7 mouse cellular contexts compared by ENCODE assay signal in genomic region chr10:79612192-79613135, GRCm38 (mm10). TPM values are rescaled to one million over a fixed set of nuclear protein-coding genes. Genes with fewer than 3 reads are reported as not detected.
DNase-seq lines count a peak whose midpoint lies in the region; ATAC-seq lines count a peak whose summit lies in the region.

No protein-coding gene starts in this region.

- ATAC-seq in liver, embryonic 11.5 days (replicated peaks; ENCODE audit: low FRiP score): no peak
- no peak for ATAC-seq in embryonic facial prominence, embryonic 13.5 days (ENCODE audit: insufficient number of reproducible peaks, insufficient read depth, low FRiP score, low TSS enrichment, low read depth)
- no peak for ATAC-seq in hindbrain, embryonic 15.5 days (ENCODE audit: low FRiP score, low read depth)

- H3K36me3 ChIP-seq in liver, embryonic 11.5 days (ENCODE audit: control insufficient read depth, insufficient read depth, low read length): no peaks in the 10 kb centered on the region
- H3K36me3 ChIP-seq in embryonic facial prominence, embryonic 13.5 days: no peaks in the 10 kb centered on the region
- H3K36me3 ChIP-seq in hindbrain, embryonic 15.5 days: no peaks in the 10 kb centered on the region

- H3K4me2 ChIP-seq in liver, embryonic 11.5 days: peak overlapping the region; percentile 43
- H3K4me2 ChIP-seq in embryonic facial prominence, embryonic 13.5 days: peak overlapping the region; percentile 97
- peak overlapping the region; percentile 97 for H3K4me2 ChIP-seq in hindbrain, embryonic 15.5 days

- peak; percentile 41 for DNase-seq in liver, embryonic 11.5 days (ENCODE audit: low spot score)
- DNase-seq in liver: no peak
- DNase-seq in neural tube, embryonic 10.5 days (ENCODE audit: extremely low spot score, low spot score): peak; percentile 59
- no peak for DNase-seq in thymus, postnatal 4 days
- DNase-seq in natural killer cell, adult 2 months (ENCODE audit: low spot score in 2 of 2): no peak

- H3K4me3 ChIP-seq in liver, embryonic 11.5 days (ENCODE audit: low read depth, low read length): no peak overlapping the region; the same call in 1 of the 2 replicates
- H3K4me3 ChIP-seq in embryonic facial prominence, embryonic 13.5 days: peak overlapping the region; percentile 64
- peak overlapping the region; percentile 69 for H3K4me3 ChIP-seq in hindbrain, embryonic 15.5 days

- no peak overlapping the region for H3K27ac ChIP-seq in liver, embryonic 11.5 days (ENCODE audit: low read depth, low read length)
- no peak overlapping the region for H3K27ac ChIP-seq in embryonic facial prominence, embryonic 13.5 days
- H3K27ac ChIP-seq in hindbrain, embryonic 15.5 days (replicated peaks): no peak overlapping the region

- no peak overlapping the region for H3K9ac ChIP-seq in liver, embryonic 11.5 days (ENCODE audit: low read depth, low read length)
- peak overlapping the region; percentile 17; the same call in 1 of the 2 replicates for H3K9ac ChIP-seq in embryonic facial prominence, embryonic 13.5 days
- peak overlapping the region; percentile 66; the same call in 1 of the 2 replicates for H3K9ac ChIP-seq in hindbrain, embryonic 15.5 days

- peaks cover 41% of the 10 kb centered on the region for H3K27me3 ChIP-seq in liver, embryonic 11.5 days (replicated peaks; ENCODE audit: control insufficient read depth, insufficient read depth, low read length)
- peaks cover 47% of the 10 kb centered on the region for H3K27me3 ChIP-seq in embryonic facial prominence, embryonic 13.5 days
- H3K27me3 ChIP-seq in hindbrain, embryonic 15.5 days: peaks cover 19% of the 10 kb centered on the region

- peaks cover 11% of the 10 kb centered on the region; the same call in 1 of the 2 replicates for H3K4me1 ChIP-seq in liver, embryonic 11.5 days (replicated peaks; ENCODE audit: control insufficient read depth, insufficient read depth, low read length)
- peaks cover 24% of the 10 kb centered on the region for H3K4me1 ChIP-seq in embryonic facial prominence, embryonic 13.5 days
- peaks cover 28% of the 10 kb centered on the region for H3K4me1 ChIP-seq in hindbrain, embryonic 15.5 days (replicated peaks)

- no peaks in the 10 kb centered on the region for H3K9me3 ChIP-seq in liver, embryonic 11.5 days (ENCODE audit: control insufficient read depth, low read length)
- H3K9me3 ChIP-seq in embryonic facial prominence, embryonic 13.5 days: no peaks in the 10 kb centered on the region
- no peaks in the 10 kb centered on the region for H3K9me3 ChIP-seq in hindbrain, embryonic 15.5 days

- WGBS in liver, embryonic 11.5 days: 14% methylated on average over 51 of the region's 51 CpGs
- 10% methylated on average over 51 of the region's 51 CpGs for WGBS in embryonic facial prominence, embryonic 13.5 days
- 11% methylated on average over 51 of the region's 51 CpGs for WGBS in hindbrain, embryonic 15.5 days

RNA-seq across cellular contexts. Expression of gene C2cd4c, which starts 1.4 kb away (rescaled TPM):
- polyA plus RNA-seq in liver, embryonic 11.5 days (2014; fragmentation: Nextera tagmentation; extraction: Ambion mirVana): not detected in 2 replicates
- polyA plus RNA-seq in embryonic facial prominence, embryonic 13.5 days (2015; fragmentation: Nextera tagmentation; extraction: Ambion mirVana): not detected in 2 replicates
- 0.54 and 0.60 TPM in 2 replicates for polyA plus RNA-seq in hindbrain, embryonic 15.5 days (2015; fragmentation: Nextera tagmentation; extraction: Ambion mirVana)

RNA-seq across cellular contexts. Expression of gene Shc2, which starts 25.3 kb away (rescaled TPM):
- 2.0 and 2.1 TPM in 2 replicates for polyA plus RNA-seq in liver, embryonic 11.5 days (2014; fragmentation: Nextera tagmentation; extraction: Ambion mirVana)
- polyA plus RNA-seq in embryonic facial prominence, embryonic 13.5 days (2015; fragmentation: Nextera tagmentation; extraction: Ambion mirVana): 11.7 and 13.7 TPM in 2 replicates
- 28.1 and 28.5 TPM in 2 replicates for polyA plus RNA-seq in hindbrain, embryonic 15.5 days (2015; fragmentation: Nextera tagmentation; extraction: Ambion mirVana)

RNA-seq across cellular contexts. Expression of gene Theg, which starts 25.3 kb away (rescaled TPM):
- not detected in 2 replicates for polyA plus RNA-seq in liver, embryonic 11.5 days (2014; fragmentation: Nextera tagmentation; extraction: Ambion mirVana)
- not detected in 2 replicates for polyA plus RNA-seq in embryonic facial prominence, embryonic 13.5 days (2015; fragmentation: Nextera tagmentation; extraction: Ambion mirVana)
- polyA plus RNA-seq in hindbrain, embryonic 15.5 days (2015; fragmentation: Nextera tagmentation; extraction: Ambion mirVana): not detected in 2 replicates

RNA-seq across cellular contexts. Expression of gene Odf3l2, which starts 33.1 kb away (rescaled TPM):
- not detected in 2 replicates for polyA plus RNA-seq in liver, embryonic 11.5 days (2014; fragmentation: Nextera tagmentation; extraction: Ambion mirVana)
- not detected in 2 replicates for polyA plus RNA-seq in embryonic facial prominence, embryonic 13.5 days (2015; fragmentation: Nextera tagmentation; extraction: Ambion mirVana)
- polyA plus RNA-seq in hindbrain, embryonic 15.5 days (2015; fragmentation: Nextera tagmentation; extraction: Ambion mirVana): 0.13 and 0.43 TPM in 2 replicates

RNA-seq across cellular contexts. Expression of gene Madcam1, which starts 51.9 kb away (rescaled TPM):
- polyA plus RNA-seq in liver, embryonic 11.5 days (2014; fragmentation: Nextera tagmentation; extraction: Ambion mirVana): 1.1 and 1.4 TPM in 2 replicates
- 11.3 and 11.8 TPM in 2 replicates for polyA plus RNA-seq in embryonic facial prominence, embryonic 13.5 days (2015; fragmentation: Nextera tagmentation; extraction: Ambion mirVana)
- polyA plus RNA-seq in hindbrain, embryonic 15.5 days (2015; fragmentation: Nextera tagmentation; extraction: Ambion mirVana): 0.87 and 1.2 TPM in 2 replicates

Comparison
In these comparisons a context has a peak if more than half of its experiments do, and no peak if none do; other contexts are left out.
1. DNase-seq: peak in liver, embryonic 11.5 days (single experiment) and neural tube, embryonic 10.5 days (single experiment); none in liver (single experiment), thymus, postnatal 4 days (single experiment) and natural killer cell, adult 2 months (0 of 2).
2. H3K4me2 ChIP-seq: peak in every context shown above with its lines; median percentile 97 in embryonic facial prominence, embryonic 13.5 days; 97 in hindbrain, embryonic 15.5 days; 43 in liver, embryonic 11.5 days.